Mouse (Mus musculus) MEL (cell line): ENCODE measurements around the gene Plek. TPM values are rescaled to one million over a fixed set of nuclear protein-coding genes. Genes with fewer than 3 reads are reported as not detected.

Experiments
- DNase-seq: peaks from one replicate; pipeline ENCODE4 v3.0.0; 2011; ENCODE audit warnings: low read depth, low spot score
- H3K27ac ChIP-seq: 2 replicates; pipeline ENCODE4 v1.5.1; 2012; ENCODE audit warnings: low read depth, mild to moderate bottlenecking, control low read depth, low read length, moderate library complexity; ENCODE audit not compliant: control insufficient read depth
- H3K27me3 ChIP-seq, 2 experiments: fragments of 150-350 bp in 1 of 2; sonication (generic) in 1 of 2; 2 replicates each; pipeline ENCODE4 v1.6.1; 2012; ENCODE audit warnings: low read length in 2 of 2, mild to moderate bottlenecking in 2 of 2, improper control_type of control experiment in 1 of 2, moderate library complexity in 1 of 2; ENCODE audit not compliant: insufficient read depth in 2 of 2, control insufficient read depth in 1 of 2
- H3K36me3 ChIP-seq, 2 experiments: 2 replicates each; pipeline ENCODE4 v1.6.1; 2012 to 2014; ENCODE audit warnings: low read length in 2 of 2, improper control_type of control experiment in 1 of 2, inconsistent platforms in 1 of 2, mild to moderate bottlenecking in 1 of 2; ENCODE audit not compliant: insufficient read depth in 2 of 2, control insufficient read depth in 1 of 2
- H3K4me1 ChIP-seq, 2 experiments: fragments of 150-350 bp in 1 of 2; sonication (generic) in 1 of 2; 2 replicates each; pipeline ENCODE4 v1.6.1; 2012; ENCODE audit warnings: low read length in 2 of 2, improper control_type of control experiment in 1 of 2, mild to moderate bottlenecking in 1 of 2; ENCODE audit not compliant: insufficient read depth in 2 of 2, control insufficient read depth in 1 of 2
- H3K4me3 ChIP-seq, 2 experiments: fragments of 150-350 bp in 1 of 2; sonication (generic) in 1 of 2; 2 replicates each; pipeline ENCODE4 v1.5.1; 2012; ENCODE audit warnings: low read depth in 2 of 2, low read length in 2 of 2, mild to moderate bottlenecking in 2 of 2, moderate library complexity in 2 of 2, control low read depth in 1 of 2, improper control_type of control experiment in 1 of 2; ENCODE audit not compliant: control insufficient read depth in 1 of 2, insufficient read depth in 1 of 2
- H3K79me2 ChIP-seq: 2 replicates; pipeline ENCODE4 v1.6.1; 2012; ENCODE audit warnings: mild to moderate bottlenecking, low read length, moderate library complexity; ENCODE audit not compliant: control insufficient read depth, poor library complexity, insufficient read depth
- H3K9ac ChIP-seq: 2 replicates; pipeline ENCODE4 v1.6.1; 2012; ENCODE audit warnings: low read depth, mild to moderate bottlenecking, control low read depth, low read length, moderate library complexity; ENCODE audit not compliant: control insufficient read depth, poor library complexity, severe bottlenecking
- H3K9me3 ChIP-seq: fragments of 150-350 bp; sonication (generic); replicated peaks from 2 replicates; pipeline ENCODE4 v1.6.1; 2012; ENCODE audit warnings: mild to moderate bottlenecking, low read length, improper control_type of control experiment, moderate library complexity; ENCODE audit not compliant: insufficient read depth
- CTCF ChIP-seq, 3 experiments: IDR thresholded peaks in 2 of 3; conservative IDR thresholded peaks in 1 of 3; 2 replicates each; pipeline ENCODE4 v1.5.1; 2011 to 2012; ENCODE audit warnings: low read length in 3 of 3, low read depth in 2 of 3, mild to moderate bottlenecking in 2 of 3, improper control_type of control experiment in 1 of 3, inconsistent platforms in 1 of 3, mixed read lengths in 1 of 3, moderate library complexity in 1 of 3; ENCODE audit not compliant: control insufficient read depth in 1 of 3, insufficient read depth in 1 of 3, poor library complexity in 1 of 3, severe bottlenecking in 1 of 3
- EP300 ChIP-seq, 2 experiments: IDR thresholded peaks; 2 replicates each; pipeline ENCODE4 v1.6.1; 2011; ENCODE audit warnings: improper control_type of control experiment in 2 of 2, low read length in 2 of 2, low read depth in 1 of 2, mild to moderate bottlenecking in 1 of 2
- HCFC1 ChIP-seq: IDR thresholded peaks from 2 replicates; pipeline ENCODE4 v1.6.1; 2012; ENCODE audit warnings: low read depth, mild to moderate bottlenecking, inconsistent platforms, low read length, improper control_type of control experiment, moderate library complexity
- JUND ChIP-seq: IDR thresholded peaks from 2 replicates; pipeline ENCODE4 v1.6.1; 2011; ENCODE audit warnings: low read depth, mild to moderate bottlenecking, improper control_type of control experiment, low read length
- MAX ChIP-seq: IDR thresholded peaks from 2 replicates; pipeline ENCODE4 v1.6.1; 2011; ENCODE audit warnings: low read length, improper control_type of control experiment
- MEF2A ChIP-seq: IDR thresholded peaks from 2 replicates; pipeline ENCODE4 v1.6.1; 2014; ENCODE audit warnings: low read depth, mild to moderate bottlenecking, inconsistent platforms, low read length, improper control_type of control experiment; ENCODE audit not compliant: poor library complexity, insufficient replicate concordance, severe bottlenecking; ENCODE audit errors: extremely low read depth
- MXI1 ChIP-seq: IDR thresholded peaks from 2 replicates; pipeline ENCODE4 v1.6.1; 2011; ENCODE audit warnings: mild to moderate bottlenecking, low read depth, low read length, improper control_type of control experiment
- MYB ChIP-seq: IDR thresholded peaks from 2 replicates; pipeline ENCODE4 v1.6.1; 2011; ENCODE audit warnings: mild to moderate bottlenecking, low read depth, low read length, improper control_type of control experiment
- NELFE ChIP-seq: IDR thresholded peaks from 2 replicates; pipeline ENCODE4 v1.6.1; 2011; ENCODE audit warnings: low read depth, low read length, improper control_type of control experiment
- NRF1 ChIP-seq: IDR thresholded peaks from 2 replicates; pipeline ENCODE4 v1.6.1; 2014; ENCODE audit warnings: low read depth, mild to moderate bottlenecking, inconsistent platforms, low read length, improper control_type of control experiment, moderate library complexity; ENCODE audit not compliant: poor library complexity, insufficient read depth, severe bottlenecking
- RAD21 ChIP-seq: IDR thresholded peaks from 2 replicates; pipeline ENCODE4 v1.6.1; 2011; ENCODE audit warnings: mild to moderate bottlenecking, low read depth, low read length, improper control_type of control experiment
- RCOR1 ChIP-seq: IDR thresholded peaks from 2 replicates; pipeline ENCODE4 v1.6.1; 2012; ENCODE audit warnings: low read depth, mild to moderate bottlenecking, inconsistent platforms, low read length, improper control_type of control experiment
- SIN3A ChIP-seq: IDR thresholded peaks from 2 replicates; pipeline ENCODE4 v1.6.1; 2012; ENCODE audit warnings: low read length, improper control_type of control experiment, inconsistent platforms
- SMC3 ChIP-seq: IDR thresholded peaks from 2 replicates; pipeline ENCODE4 v1.6.1; 2011; ENCODE audit warnings: low read depth, low read length, improper control_type of control experiment
- TAL1 ChIP-seq: IDR thresholded peaks from 2 replicates; pipeline ENCODE4 v1.6.1; 2012; ENCODE audit warnings: mild to moderate bottlenecking, inconsistent platforms, low read length, moderate library complexity, mixed read lengths
- TBP ChIP-seq: IDR thresholded peaks from 2 replicates; pipeline ENCODE4 v1.8.0; 2011; ENCODE audit warnings: low read depth, low read length, improper control_type of control experiment
- TCF12 ChIP-seq: IDR thresholded peaks from 2 replicates; pipeline ENCODE4 v1.6.1; 2014; ENCODE audit warnings: low read depth, mild to moderate bottlenecking, inconsistent platforms, low read length, improper control_type of control experiment, moderate library complexity
- UBTF ChIP-seq: IDR thresholded peaks from 2 replicates; pipeline ENCODE4 v1.6.1; 2012; ENCODE audit warnings: low read depth, mild to moderate bottlenecking, inconsistent platforms, low read length, improper control_type of control experiment, moderate library complexity, borderline replicate concordance; ENCODE audit not compliant: insufficient read depth
- USF1 ChIP-seq: IDR thresholded peaks from 2 replicates; pipeline ENCODE4 v1.6.1; 2014; ENCODE audit warnings: low read depth, mild to moderate bottlenecking, inconsistent platforms, low read length, improper control_type of control experiment, moderate library complexity
- USF2 ChIP-seq, 2 experiments: IDR thresholded peaks; 2 replicates each; pipeline ENCODE4 v1.6.1; 2011 to 2012; ENCODE audit warnings: improper control_type of control experiment in 2 of 2, low read length in 2 of 2, borderline replicate concordance in 1 of 2, inconsistent platforms in 1 of 2, low read depth in 1 of 2, mild to moderate bottlenecking in 1 of 2; ENCODE audit not compliant: insufficient read depth in 1 of 2
- ZC3H11A ChIP-seq: IDR thresholded peaks from 2 replicates; pipeline ENCODE4 v1.6.1; 2012; ENCODE audit warnings: low read depth, mild to moderate bottlenecking, inconsistent platforms, low read length, improper control_type of control experiment
- ZKSCAN1 ChIP-seq: IDR thresholded peaks from 2 replicates; pipeline ENCODE4 v1.6.1; 2012; ENCODE audit warnings: low read depth, mild to moderate bottlenecking, inconsistent platforms, low read length, improper control_type of control experiment, moderate library complexity
- ZMIZ1 ChIP-seq: IDR thresholded peaks from 2 replicates; pipeline ENCODE4 v1.6.1; 2012; ENCODE audit warnings: low read depth, mild to moderate bottlenecking, inconsistent platforms, low read length, improper control_type of control experiment, moderate library complexity
- ZNF384 ChIP-seq: IDR thresholded peaks from 2 replicates; pipeline ENCODE4 v1.6.1; 2012; ENCODE audit warnings: low read depth, mild to moderate bottlenecking, inconsistent platforms, low read length, improper control_type of control experiment
- polyA plus RNA-seq, 2 experiments: library from polyadenylated mRNA; stranded (reverse) in 1 of 2; unstranded in 1 of 2; fragments of >175 nt in 1 of 2; fragments of >200 nt in 1 of 2; gene quantifications; 2 replicates each; pipeline versions ENCODE4 v1.2.1 to v1.2.4; 2012; ENCODE audit warnings: low replicate concordance in 2 of 2, low read depth in 1 of 2; ENCODE audit not compliant: insufficient read length in 2 of 2, insufficient read depth in 1 of 2, missing spikeins in 1 of 2
- total RNA-seq: library from RNA; depleted of rRNA; stranded (reverse); fragments of 300-350 nt; gene quantifications from 2 replicates; pipeline ENCODE4 v1.2.3, GENCODE M21; 2012

Plek gene
- total and polyA plus RNA-seq, 3 experiments: 51.5 to 357 (median 76.7) TPM

DNA sequence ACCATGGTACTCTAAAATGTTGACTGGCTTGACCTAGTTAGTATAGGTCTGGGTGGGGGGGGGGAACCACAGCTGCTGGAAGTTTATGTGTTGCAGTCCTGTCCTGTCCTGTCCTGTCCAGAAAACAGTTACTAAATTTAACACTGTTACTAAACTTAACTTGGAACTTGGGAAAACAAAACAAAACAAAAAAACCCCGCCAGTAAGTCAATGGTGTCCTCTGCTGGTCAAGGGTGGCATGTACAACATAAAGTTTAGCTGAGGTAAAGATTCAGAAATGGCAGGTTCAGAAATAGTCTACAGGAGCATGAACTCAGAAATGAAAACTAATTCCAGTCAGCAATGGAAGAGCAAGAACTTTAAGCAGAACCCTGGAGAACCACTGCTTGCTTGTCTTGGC, 103.4 kb downstream of the Plek start:
- H3K36me3 ChIP-seq: peaks cover 0 to 22% of the 10 kb centered on the region in 2 experiments; a peak in 2 of 4 replicates
- H3K27ac ChIP-seq: no peak overlapping the region
- peak; percentile 73 for DNase-seq
- H3K4me1 ChIP-seq: peaks cover 2 to 4% of the 10 kb centered on the region in 2 experiments; a peak in 3 of 4 replicates
- no peak overlapping the region for H3K9ac ChIP-seq
- no peaks in the 10 kb centered on the region for H3K9me3 ChIP-seq
- no peak overlapping the region for H3K4me3 ChIP-seq
- TF ChIP-seq ZC3H11A (peak; percentile 76), CTCF (IDR thresholded peaks at IDR 0.05 in 2 of 3, conservative IDR thresholded peaks at IDR 0.05 in 1 of 3; ENCODE audit: control insufficient read depth in 1 of 3, insufficient read depth in 1 of 3, low read depth in 2 of 3, low read length in 3 of 3, poor library complexity in 1 of 3, severe bottlenecking in 1 of 3) (peak; percentile 37 to 84 (median 84)), JUND (no peak), SMC3 (peak; percentile 81), ZNF384 (0 out of 2 replicates have a peak, but pooled peaks have one; percentile 48), SIN3A (peak; percentile 55), RAD21 (peak; percentile 92), USF1 (no peak), USF2 (IDR thresholded peaks at IDR 0.05; ENCODE audit: borderline replicate concordance in 1 of 2, insufficient read depth in 1 of 2, low read depth in 1 of 2, low read length in 2 of 2) (no peak), HCFC1 (peak; percentile 21; the same call in 1 of the 2 replicates)
- no peaks in the 10 kb centered on the region for H3K27me3 ChIP-seq
- H3K79me2 ChIP-seq: peaks cover 5% of the 10 kb centered on the region; the same call in 1 of the 2 replicates

DNA sequence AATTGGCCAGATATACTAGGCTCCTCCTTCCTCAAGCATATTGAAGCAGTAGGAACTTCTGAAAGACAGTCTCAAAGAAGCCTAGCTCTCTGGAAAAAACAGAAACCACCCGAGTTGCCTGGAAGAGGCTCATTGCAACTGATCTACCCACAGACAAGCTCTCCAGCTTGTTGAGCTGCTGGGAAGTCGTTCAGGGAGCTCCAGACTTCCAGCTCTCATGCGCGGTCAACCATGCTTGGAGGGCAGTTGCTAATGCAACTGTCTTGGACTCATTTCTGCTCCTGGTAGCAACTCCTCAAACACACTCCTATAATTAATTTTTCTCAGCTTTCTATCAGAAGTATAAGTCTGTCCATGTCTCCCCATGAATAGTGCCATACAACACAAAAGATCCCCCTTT, 109.2 kb downstream of the Plek start:
- Histone ChIP-seq H3K36me3 (peaks cover 0 to 2% of the 10 kb centered on the region in 2 experiments; a peak in 1 of 4 replicates), H3K4me1 (no peaks in the 10 kb centered on the region; a peak in 1 of 4 replicates), H3K9me3 (no peaks in the 10 kb centered on the region), H3K9ac (no peak overlapping the region), H3K79me2 (no peaks in the 10 kb centered on the region), H3K27me3 (no peaks in the 10 kb centered on the region), H3K4me3 (no peak overlapping the region), H3K27ac (no peak overlapping the region)
- DNase-seq: no peak
- TF ChIP-seq CTCF (IDR thresholded peaks at IDR 0.05 in 2 of 3, conservative IDR thresholded peaks at IDR 0.05 in 1 of 3; ENCODE audit: control insufficient read depth in 1 of 3, insufficient read depth in 1 of 3, low read depth in 2 of 3, low read length in 3 of 3, poor library complexity in 1 of 3, severe bottlenecking in 1 of 3) (no peak), UBTF (no peak), RCOR1 (no peak), JUND (no peak)

DNA sequence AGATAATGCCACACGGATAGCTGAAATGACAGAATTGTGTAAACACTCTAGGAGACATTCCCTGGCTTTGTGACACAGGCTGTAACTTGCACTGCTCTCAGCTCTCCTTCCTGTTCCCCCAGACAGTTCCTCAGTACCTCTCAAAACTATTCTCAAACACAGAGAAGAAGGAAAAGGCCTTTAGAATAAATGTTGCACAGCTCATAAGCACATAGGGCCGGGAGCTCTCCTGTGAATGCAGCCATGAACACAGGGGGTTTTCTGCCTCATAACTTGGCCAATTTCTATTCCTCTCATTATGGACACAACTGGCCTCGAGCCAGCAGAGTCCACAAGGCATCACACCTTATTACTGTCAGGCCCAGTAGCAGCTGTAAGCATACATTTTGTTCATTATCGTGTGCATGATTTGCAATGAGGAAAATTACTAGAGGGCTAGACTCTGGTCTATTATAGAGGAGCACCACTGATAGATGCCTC, 110.2 kb downstream of the Plek start:
- H3K27ac ChIP-seq: no peak overlapping the region
- no peaks in the 10 kb centered on the region for H3K27me3 ChIP-seq
- no peak overlapping the region for H3K4me3 ChIP-seq
- H3K79me2 ChIP-seq: no peaks in the 10 kb centered on the region
- no peak for DNase-seq
- no peaks in the 10 kb centered on the region for H3K9me3 ChIP-seq
- peaks cover 0 to 2% of the 10 kb centered on the region in 2 experiments; a peak in 1 of 4 replicates for H3K36me3 ChIP-seq
- no peaks in the 10 kb centered on the region; a peak in 1 of 4 replicates for H3K4me1 ChIP-seq
- no peak overlapping the region for H3K9ac ChIP-seq
- TF ChIP-seq MYB: no peak
- TF ChIP-seq JUND: no peak
- no peak for TF ChIP-seq NELFE
- no peak for TF ChIP-seq TCF12
- TF ChIP-seq MXI1: no peak
- no peak for TF ChIP-seq ZKSCAN1
- TF ChIP-seq NRF1: no peak
- TF ChIP-seq MEF2A: no peak
- TF ChIP-seq MAX: no peak
- no peak for TF ChIP-seq EP300 (IDR thresholded peaks at IDR 0.05; ENCODE audit: low read depth in 1 of 2, low read length in 2 of 2)
- no peak for TF ChIP-seq ZC3H11A
- TF ChIP-seq TBP: no peak
- TF ChIP-seq RAD21: no peak
- no peak for TF ChIP-seq HCFC1
- TF ChIP-seq TAL1: no peak
- TF ChIP-seq ZMIZ1: no peak
